Mouse (Mus musculus) induced T-regulatory cell, adult 2 months (primary cell): ENCODE measurements around the gene Gm7075.
"Not testable (repeated sequence)": the region's sequence is repeated elsewhere in the genome, so short reads cannot be mapped to it uniquely, and the experiment has no call there.

Experiments used
- DNase-seq: peaks from one replicate; pipeline ENCODE4 v3.0.0-alpha.2; 2012; ENCODE audit warnings: low read depth

Gm7075 gene

DNA sequence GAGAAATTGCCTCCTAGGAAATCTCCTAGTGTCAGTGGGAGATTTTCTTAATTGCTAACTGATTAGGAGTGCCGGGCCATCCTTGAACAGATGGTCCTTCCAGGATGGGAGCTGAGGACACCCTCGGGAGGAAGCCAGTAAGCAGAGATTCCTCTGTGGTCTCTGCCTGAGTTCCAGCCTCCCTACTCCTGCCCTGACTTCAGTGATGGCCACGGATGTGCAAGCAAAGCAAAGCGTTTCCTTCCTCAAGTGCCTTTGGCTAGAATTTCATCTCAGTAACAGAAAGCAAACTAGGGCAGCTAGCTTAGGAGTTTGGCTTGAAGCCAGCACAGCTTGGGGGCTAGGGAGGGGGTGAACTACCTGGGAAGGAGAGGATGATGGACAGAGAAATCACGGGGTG is 4.5 kb downstream of the Gm7075 start:
- no peak for DNase-seq

DNA sequence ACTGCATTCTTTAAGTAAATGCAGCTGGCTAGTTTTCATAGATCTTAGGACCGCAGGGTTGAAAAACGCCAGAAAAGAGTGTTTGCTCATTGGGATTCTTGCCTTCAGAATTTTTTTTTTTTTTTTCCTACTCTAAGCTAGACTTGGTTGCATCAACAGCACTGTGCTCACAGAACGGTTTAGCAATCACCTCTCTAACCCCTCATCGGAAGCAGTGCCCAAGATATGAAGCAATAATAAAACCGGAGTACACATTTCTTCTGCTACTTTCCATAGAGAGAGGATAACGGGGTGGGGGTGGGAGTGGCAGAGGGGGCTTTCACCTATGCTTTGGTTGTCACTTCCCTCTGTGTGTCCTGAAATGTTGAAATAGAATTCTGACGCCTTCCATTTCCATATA is 5.7 kb downstream of the Gm7075 start:
- no peak for DNase-seq

GRCm38 (mm10) chr10:63415287-63415686 is 6.3 kb downstream of the Gm7075 start:
- DNase-seq, result no peak

- no peak for DNase-seq
Measured at GRCm38 (mm10) chr10:63412756-63413155, 8.8 kb downstream of the Gm7075 start.

GRCm38 (mm10) chr10:63411674-63412073 is 9.9 kb downstream of the Gm7075 start:
- not testable (repeated sequence) for DNase-seq

DNA sequence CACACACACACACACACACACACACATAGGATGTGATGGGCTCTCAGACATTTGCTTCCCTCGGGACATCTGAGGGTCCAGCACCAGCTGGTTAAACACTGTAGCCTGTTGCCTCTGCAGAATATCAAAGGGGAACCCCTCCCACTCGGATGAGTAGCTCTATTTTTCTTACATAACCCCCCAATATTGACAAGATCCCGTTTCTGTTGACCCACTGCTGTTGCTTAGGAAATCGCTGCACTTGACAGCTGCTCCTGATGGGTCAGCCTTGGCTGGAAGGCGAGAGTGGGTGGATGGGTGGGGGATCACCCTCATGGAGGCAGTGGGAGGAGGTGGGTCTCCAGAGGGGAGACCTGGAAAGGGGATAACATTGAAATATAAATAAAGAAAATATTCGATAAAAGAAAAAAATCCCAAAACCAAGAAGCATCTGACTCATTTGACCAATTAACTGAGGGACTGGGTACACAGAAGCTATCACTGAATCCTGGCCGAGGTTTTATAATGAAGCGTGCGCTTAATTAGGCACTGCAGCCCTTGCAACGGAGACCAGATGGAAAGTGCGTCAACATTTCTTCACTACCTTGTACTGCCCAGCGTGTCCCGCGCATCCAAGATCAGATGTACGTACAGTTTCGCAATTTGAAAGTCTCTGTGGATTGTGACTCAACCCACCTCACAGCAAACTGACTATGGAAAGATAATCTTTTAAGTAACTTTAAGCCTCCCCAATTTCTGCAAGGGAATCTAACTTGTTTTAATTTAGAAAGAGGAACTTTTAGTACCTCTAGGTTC is 11.2 kb downstream of the Gm7075 start:
- DNase-seq, result no peak

DNA sequence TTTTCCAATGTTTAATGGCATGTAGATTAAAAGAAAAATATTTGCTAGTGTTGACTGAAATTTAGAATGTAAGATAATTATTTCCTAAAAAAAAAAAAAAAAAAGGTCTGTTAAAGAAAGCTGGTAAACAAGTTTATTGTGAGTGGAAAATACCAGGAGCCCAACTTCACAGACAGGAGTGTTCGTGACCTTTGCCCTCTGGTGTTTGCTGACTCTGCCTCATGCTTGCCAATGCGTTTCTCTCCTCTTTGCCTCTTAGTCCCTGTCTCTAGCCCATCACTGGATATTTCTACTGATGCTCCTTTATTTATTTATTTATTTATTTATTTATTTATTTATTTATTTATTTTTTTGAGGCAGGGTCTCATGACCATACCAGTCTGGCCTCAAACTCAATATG is 18.0 kb downstream of the Gm7075 start:
- no peak for DNase-seq

GRCm38 (mm10) chr10:63402731-63403504 is 18.7 kb downstream of the Gm7075 start:
- no peak for DNase-seq

DNA sequence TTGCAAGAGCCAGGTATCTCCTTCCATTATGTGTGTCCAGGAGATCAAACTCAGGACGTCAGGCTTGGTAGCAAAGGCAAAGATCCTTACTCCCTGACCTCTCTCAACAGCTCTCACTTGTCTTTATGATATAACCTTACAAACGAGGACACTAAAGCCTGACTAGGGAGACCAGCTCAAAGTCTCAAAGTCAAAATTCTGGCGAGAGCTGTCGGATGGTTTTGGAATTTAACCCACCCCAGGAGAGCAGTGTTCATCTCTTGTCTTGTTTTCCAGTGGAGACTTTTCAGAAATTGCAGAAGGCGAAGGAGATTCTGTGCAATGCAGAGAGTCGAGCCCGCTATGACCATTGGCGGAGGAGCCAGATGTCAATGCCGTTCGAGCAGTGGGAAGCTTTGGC is 24.6 kb downstream of the Gm7075 start:
- no peak for DNase-seq

GRCm38 (mm10) chr10:63388948-63389347 is 32.6 kb downstream of the Gm7075 start:
- no peak for DNase-seq

GRCm38 (mm10) chr10:63386991-63387390 is 34.6 kb downstream of the Gm7075 start:
- peak; percentile 36 for DNase-seq

DNA sequence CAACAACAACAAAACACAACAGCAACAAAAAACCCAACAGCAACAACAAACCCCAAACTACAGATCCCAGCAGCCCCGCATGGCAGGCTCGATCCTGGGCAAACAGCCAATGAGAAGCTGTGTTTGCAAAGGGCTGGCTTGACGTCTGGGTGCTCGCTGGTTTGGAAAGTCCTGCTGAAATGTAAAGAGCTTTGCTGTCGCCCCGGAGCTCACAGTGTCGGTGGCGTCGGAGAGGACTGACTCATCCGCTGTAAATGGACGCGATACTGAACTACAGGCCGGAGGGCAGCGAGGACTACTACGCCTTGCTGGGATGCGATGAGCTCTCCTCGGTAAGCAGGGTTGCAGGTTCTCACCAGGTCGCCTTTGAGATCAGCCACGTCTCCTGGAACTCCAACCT is 35.1 kb downstream of the Gm7075 start:
- DNase-seq, result peak; percentile 88

DNA sequence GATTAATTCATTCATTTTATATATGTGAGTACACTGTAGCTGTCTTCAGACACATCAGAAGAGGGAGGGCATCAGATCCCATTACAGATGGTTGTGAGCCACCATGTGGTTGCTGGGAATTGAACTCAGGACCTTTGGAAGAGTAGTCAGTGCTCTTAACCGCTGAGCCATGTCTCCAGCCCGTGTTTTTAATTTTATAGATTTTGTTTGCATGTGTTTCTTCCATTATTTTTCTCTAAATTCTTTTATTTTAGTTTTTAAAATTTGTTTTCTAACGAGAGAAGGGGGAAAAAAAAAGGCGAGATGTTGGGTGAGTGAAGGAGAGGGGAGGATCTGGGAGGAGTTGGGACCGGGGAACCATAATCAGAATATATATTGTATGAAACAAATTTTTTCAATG is 35.7 kb downstream of the Gm7075 start:
- not testable (repeated sequence) for DNase-seq

DNA sequence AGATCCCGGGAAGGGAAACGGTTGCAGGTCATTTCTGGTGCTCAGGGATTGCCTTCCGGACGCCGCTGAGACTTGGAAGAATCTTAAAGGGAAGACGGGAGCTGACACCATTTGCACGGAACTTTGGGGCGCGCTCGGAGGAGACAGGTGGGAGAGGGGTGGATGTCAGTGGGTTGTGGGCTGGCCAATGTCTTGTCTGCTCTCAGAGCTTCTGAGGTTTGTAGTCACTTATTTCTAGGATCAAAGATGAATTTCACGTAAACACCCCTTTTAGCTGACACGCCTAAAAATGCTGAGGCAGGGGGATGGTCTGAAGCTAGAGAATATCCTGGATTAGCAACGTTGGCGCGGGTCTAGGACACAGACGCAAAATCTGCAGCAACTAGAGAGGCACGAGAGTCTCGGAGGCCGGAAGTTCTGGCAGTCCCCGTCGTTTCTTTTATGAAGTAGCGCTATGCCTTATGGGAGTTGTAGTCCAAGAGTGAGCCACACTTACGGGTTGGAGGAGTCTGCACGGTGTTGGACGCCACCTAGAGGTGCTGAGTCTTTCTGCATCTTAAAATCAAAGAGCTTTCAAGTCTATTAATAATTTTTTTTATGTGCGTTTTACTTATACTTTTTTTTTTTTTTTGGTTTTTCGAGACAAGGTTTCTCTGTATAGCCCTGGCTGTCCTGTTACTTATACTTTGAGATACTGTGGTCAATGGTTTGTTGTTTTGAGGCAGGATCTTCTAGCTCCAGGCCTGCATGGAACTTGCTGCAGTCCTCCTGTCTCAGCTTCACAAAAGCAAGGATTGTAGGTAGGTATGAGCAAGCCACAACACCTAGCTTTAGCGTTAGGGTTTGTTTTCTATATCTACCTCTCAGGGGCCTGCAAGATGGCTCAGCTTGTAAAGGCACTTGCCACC is 39.0 kb downstream of the Gm7075 start, which contains the start of gene Dnajc12:
Gene Dnajc12 (plus strand): TSS at position 72 of the 908 bp plus-strand sequence.
- DNase-seq, result peak; percentile 98

DNA sequence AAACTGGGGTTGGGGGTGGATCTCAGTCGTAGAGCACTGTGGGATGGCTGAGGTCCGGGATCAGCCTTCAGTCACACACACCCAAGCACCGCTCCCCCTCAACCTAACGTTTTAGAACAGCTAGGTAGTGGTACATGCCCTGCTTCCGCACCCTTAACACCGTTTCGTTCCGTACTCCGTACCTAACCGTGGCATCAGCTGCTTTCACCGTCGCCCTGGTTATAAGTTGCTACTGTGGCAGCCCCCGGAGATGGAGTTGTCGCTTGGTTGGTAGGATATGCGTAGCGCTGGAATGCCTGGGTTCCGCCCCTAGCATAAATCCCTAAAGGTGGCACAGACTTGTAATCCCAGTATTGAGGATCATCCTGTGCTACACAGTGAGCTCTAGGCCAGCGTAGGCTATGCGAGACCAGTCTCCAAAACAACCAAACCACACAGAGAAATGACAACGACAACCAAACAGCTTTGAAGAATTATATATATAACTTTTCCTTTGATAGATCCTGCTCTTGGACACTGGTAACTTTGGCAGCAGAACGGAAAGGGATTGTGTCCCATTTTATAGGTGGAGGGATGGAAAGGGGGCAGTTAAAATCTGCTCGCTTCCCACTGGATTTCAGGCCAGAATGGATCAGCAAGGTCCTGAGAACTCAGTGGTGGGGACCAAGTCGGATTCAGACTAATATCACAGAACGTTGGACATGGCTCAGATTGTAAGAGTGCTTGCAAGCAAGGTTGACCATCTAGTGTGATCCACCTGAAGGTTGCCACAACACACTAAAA is 39.9 kb downstream of the Gm7075 start, which contains the start of gene Sirt1:
Gene Sirt1 (minus strand): TSS at position 207 of the 783 bp plus-strand sequence.
- DNase-seq, result peak; percentile 66

- DNase-seq, result no peak
Measured at GRCm38 (mm10) chr10:63378948-63379680, 42.5 kb downstream of the Gm7075 start.

GRCm38 (mm10) chr10:63377468-63377867 is 44.1 kb downstream of the Gm7075 start:
- peak; percentile 89 for DNase-seq

GRCm38 (mm10) chr10:63376303-63376702 is 45.3 kb downstream of the Gm7075 start:
- no peak for DNase-seq
